Mouse (Mus musculus) intestine, postnatal 0 days (tissue): Measurements from ENCODE around the gene Ankrd54. TPM values are rescaled to one million over a fixed set of nuclear protein-coding genes. Genes with fewer than 3 reads are reported as not detected.
"Not testable (repeated sequence)": the region's sequence is repeated elsewhere in the genome, so short reads cannot be mapped to it uniquely, and the experiment has no call there.

Experiments used
- ATAC-seq: fragments of 200-750 bp; cut with Nextera tagmentation; 2 replicates; pipeline ENCODE4 v1.8.0; 2017; ENCODE audit warnings: mild to moderate bottlenecking, moderate TSS enrichment, moderate library complexity
- H3K27ac ChIP-seq: fragments of 300-500 bp; sonication (generic); 2 replicates; pipeline ENCODE4 v1.5.1; 2014; ENCODE audit warnings: mild to moderate bottlenecking, low read depth, low read length, moderate library complexity
- H3K27me3 ChIP-seq: fragments of 300-500 bp; sonication (generic); replicated peaks from 2 replicates; pipeline ENCODE4 v1.6.1; 2014; ENCODE audit warnings: low read length, mixed read lengths; ENCODE audit not compliant: control insufficient read depth, insufficient read depth
- H3K36me3 ChIP-seq: fragments of 300-500 bp; sonication (generic); 2 replicates; pipeline ENCODE4 v1.6.1; 2014; ENCODE audit warnings: mild to moderate bottlenecking, moderate library complexity; ENCODE audit not compliant: control insufficient read depth, insufficient read depth
- H3K4me1 ChIP-seq: fragments of 300-500 bp; sonication (generic); replicated peaks from 2 replicates; pipeline ENCODE4 v1.6.1; 2014; ENCODE audit warnings: antibody characterized with exemption, low read length, mixed read lengths; ENCODE audit not compliant: control insufficient read depth, insufficient read depth
- H3K4me2 ChIP-seq: fragments of 300-500 bp; sonication (generic); replicated peaks from 2 replicates; pipeline ENCODE4 v1.6.1; 2014; ENCODE audit warnings: low read depth, mild to moderate bottlenecking, moderate library complexity
- H3K4me3 ChIP-seq: fragments of 300-500 bp; sonication (generic); 2 replicates; pipeline ENCODE4 v1.5.1; 2014; ENCODE audit warnings: low read depth, low read length
- H3K9ac ChIP-seq: fragments of 300-500 bp; sonication (generic); 2 replicates; pipeline ENCODE4 v1.6.1; 2014; ENCODE audit warnings: mild to moderate bottlenecking, low read depth, low read length
- H3K9me3 ChIP-seq: fragments of 300-500 bp; sonication (generic); 2 replicates; pipeline ENCODE4 v1.6.1; 2016; ENCODE audit warnings: mixed run types; ENCODE audit not compliant: control insufficient read depth
- CTCF ChIP-seq: sonication (generic); IDR thresholded peaks from 2 replicates; pipeline ENCODE4 v1.5.1; 2016; ENCODE audit warnings: low read depth, mild to moderate bottlenecking, control low read depth, antibody characterized with exemption, moderate library complexity
- WGBS: fragments of 180-500 bp; shearing (Covaris S2); extraction: QIAGEN DNeasy Blood & Tissue Kit; methylation state at CpG from one replicate; pipeline ENCODE4 v1.1.7; 2014; 5-methylcytosine and 5-hydroxymethylcytosine counted together
- polyA plus RNA-seq: library from polyadenylated mRNA; unstranded; fragments of >200 nt; fragmentation: Nextera tagmentation; extraction: Ambion mirVana; gene quantifications from 2 replicates; pipeline ENCODE4 v1.2.1, GENCODE M21; 2015

Gene Ankrd54
- polyA plus RNA-seq, 1 experiment from 2014 or later: 44.1 TPM

GRCm38 (mm10) chr15:79007836-79008235 is 54.9 kb downstream of the Ankrd54 start:
- not testable (repeated sequence) for H3K4me2 ChIP-seq, H3K27me3 ChIP-seq, ATAC-seq, H3K9me3 ChIP-seq, H3K27ac ChIP-seq, H3K9ac ChIP-seq, H3K4me3 ChIP-seq, H3K4me1 ChIP-seq
- H3K36me3 ChIP-seq: peaks cover 41% of the 10 kb centered on the region
- WGBS: 89% methylated on average over 6 of the region's 6 CpGs
- TF ChIP-seq CTCF: peak; percentile 34

GRCm38 (mm10) chr15:79007059-79007458 is 55.6 kb downstream of the Ankrd54 start:
- WGBS: 74% methylated on average over 5 of the region's 5 CpGs
- no peak overlapping the region for H3K4me3 ChIP-seq
- H3K4me1 ChIP-seq: no peaks in the 10 kb centered on the region
- no peak for ATAC-seq
- H3K4me2 ChIP-seq: no peak overlapping the region
- peaks cover 49% of the 10 kb centered on the region for H3K36me3 ChIP-seq
- no peak overlapping the region for H3K27ac ChIP-seq
- TF ChIP-seq CTCF: no peak
- H3K27me3 ChIP-seq: no peaks in the 10 kb centered on the region
- H3K9me3 ChIP-seq: no peaks in the 10 kb centered on the region
- no peak overlapping the region for H3K9ac ChIP-seq

- Histone ChIP-seq H3K27me3 (no peaks in the 10 kb centered on the region), H3K9ac (no peak overlapping the region), H3K4me1 (no peaks in the 10 kb centered on the region), H3K27ac (no peak overlapping the region), H3K4me3 (no peak overlapping the region), H3K36me3 (peaks cover 53% of the 10 kb centered on the region), H3K4me2 (no peak overlapping the region), H3K9me3 (no peaks in the 10 kb centered on the region)
- 79% methylated on average over 3 of the region's 3 CpGs for WGBS
- ATAC-seq: no peak
- no peak for TF ChIP-seq CTCF
Observed at GRCm38 (mm10) chr15:79006638-79007037, 56.1 kb downstream of the Ankrd54 start.

- Histone ChIP-seq H3K4me2 (no peak overlapping the region), H3K36me3 (peaks cover 62% of the 10 kb centered on the region), H3K4me1 (no peaks in the 10 kb centered on the region), H3K27ac (no peak overlapping the region), H3K4me3 (no peak overlapping the region), H3K9ac (no peak overlapping the region), H3K27me3 (no peaks in the 10 kb centered on the region), H3K9me3 (no peaks in the 10 kb centered on the region)
- no peak for TF ChIP-seq CTCF
- WGBS: 69% methylated on average over 9 of the region's 9 CpGs
- no peak for ATAC-seq
Observed at GRCm38 (mm10) chr15:79005581-79005980, 57.1 kb downstream of the Ankrd54 start.

Other genes starting within 250 kb of the Ankrd54 start
- 16.8 and 17.0 TPM in 2 replicates for gene Cdc42ep1, start 220.3 kb downstream of the Ankrd54 start, polyA plus RNA-seq
- gene Lgals2, start 207.4 kb downstream of the Ankrd54 start, polyA plus RNA-seq: 787 and 833 TPM in 2 replicates
- gene Gga1, start 185.7 kb downstream of the Ankrd54 start, polyA plus RNA-seq: 40.1 TPM in 2 replicates
- gene Gm49510, start 163.2 kb downstream of the Ankrd54 start, polyA plus RNA-seq: 0.21 TPM in 1 of 2 replicates, not detected in the other
- 7.2 and 7.6 TPM in 2 replicates for gene Sh3bp1, start 163.1 kb downstream of the Ankrd54 start, polyA plus RNA-seq
- gene Pdxp, start 149.0 kb downstream of the Ankrd54 start, polyA plus RNA-seq: 3.3 and 4.2 TPM in 2 replicates
- 725 and 759 TPM in 2 replicates for gene Lgals1, start 136.2 kb downstream of the Ankrd54 start, polyA plus RNA-seq
- gene Nol12, start 128.0 kb downstream of the Ankrd54 start, polyA plus RNA-seq: 24.8 and 26.0 TPM in 2 replicates
- 35.2 and 39.4 TPM in 2 replicates for gene Triobp, start 115.2 kb downstream of the Ankrd54 start, polyA plus RNA-seq
- 298 and 319 TPM in 2 replicates for gene H1f0, start 34.4 kb downstream of the Ankrd54 start, polyA plus RNA-seq
- gene Galr3, start 21.0 kb downstream of the Ankrd54 start, polyA plus RNA-seq: 2.2 and 2.6 TPM in 2 replicates
- 97.0 and 100 TPM in 2 replicates for gene Eif3l, start 12.3 kb upstream of the Ankrd54 start, polyA plus RNA-seq
- gene Micall1, start 46.0 kb upstream of the Ankrd54 start, polyA plus RNA-seq: 3.7 and 5.0 TPM in 2 replicates
- gene Polr2f, start 78.1 kb upstream of the Ankrd54 start, polyA plus RNA-seq: 256 and 266 TPM in 2 replicates
- gene 1700088E04Rik, start 78.4 kb upstream of the Ankrd54 start, polyA plus RNA-seq: 4.2 and 5.2 TPM in 2 replicates
- gene Sox10, start 102.3 kb upstream of the Ankrd54 start, polyA plus RNA-seq: 2.8 and 3.5 TPM in 2 replicates
- gene Pick1, start 166.3 kb upstream of the Ankrd54 start, polyA plus RNA-seq: 21.9 and 24.6 TPM in 2 replicates
- gene Gm49486, start 166.5 kb upstream of the Ankrd54 start, polyA plus RNA-seq: 0.14 and 0.30 TPM in 2 replicates
- gene Slc16a8, start 191.9 kb upstream of the Ankrd54 start, polyA plus RNA-seq: 0.12 TPM in 1 of 2 replicates, not detected in the other
- 19.3 and 21.3 TPM in 2 replicates for gene Baiap2l2, start 222.6 kb upstream of the Ankrd54 start, polyA plus RNA-seq